ENCODE assay signal across 9 mouse cellular contexts in the genomic region with DNA sequence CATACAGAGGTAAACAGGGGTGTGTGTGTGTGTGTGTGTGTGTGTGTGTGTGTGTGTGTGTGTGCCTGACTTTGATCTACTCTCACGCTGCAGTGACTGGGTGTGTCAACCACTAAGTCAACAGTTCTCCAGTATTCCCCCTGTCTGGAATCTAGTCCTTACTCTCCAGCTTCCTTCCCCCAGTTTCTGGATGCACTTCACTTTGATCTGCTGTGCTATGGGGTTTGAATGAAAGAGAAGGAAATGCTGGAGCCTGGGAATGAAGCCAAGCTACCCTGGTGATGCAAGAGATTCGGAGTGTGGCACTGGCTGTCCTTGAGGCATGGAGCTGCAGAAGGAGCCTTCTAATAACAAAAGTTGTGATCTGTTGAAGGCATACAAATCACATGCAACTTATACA.
DNase-seq lines count a peak whose midpoint lies in the region; ATAC-seq and TF ChIP-seq lines count a peak whose summit lies in the region.
"Had no signal": no experiment of that assay in that cellular context is flagged by ENCODE, and none has a peak within 500 bp of the region (broad histone marks: within the 10 kb centered on the region; RNA-seq: fewer than 3 reads in every experiment).

No protein-coding gene starts in this region.

- no peaks in the 10 kb centered on the region for H3K4me1 ChIP-seq in forebrain, embryonic 14.5 days (ENCODE audit: control insufficient read depth, insufficient read depth, low read length)
- no peaks in the 10 kb centered on the region for H3K4me1 ChIP-seq in forebrain, embryonic 13.5 days
- H3K4me1 ChIP-seq in midbrain, postnatal 0 days (ENCODE audit: insufficient read depth, low read length): no peaks in the 10 kb centered on the region
- H3K4me1 ChIP-seq in midbrain, embryonic 16.5 days (ENCODE audit: control insufficient read depth, insufficient read depth, low read length): no peaks in the 10 kb centered on the region
- H3K4me1 ChIP-seq: heart, embryonic 15.5 days had no signal

- no peak overlapping the region for H3K4me3 ChIP-seq in forebrain, embryonic 14.5 days (ENCODE audit: low read depth, low read length)
- no peak overlapping the region for H3K4me3 ChIP-seq in forebrain, embryonic 13.5 days
- H3K4me3 ChIP-seq in midbrain, postnatal 0 days (ENCODE audit: low read depth, low read length): no peak overlapping the region
- no peak overlapping the region for H3K4me3 ChIP-seq in midbrain, embryonic 16.5 days (ENCODE audit: low read depth, low read length)
- H3K4me3 ChIP-seq: heart, embryonic 15.5 days had no signal

- H3K27me3 ChIP-seq in forebrain, embryonic 14.5 days (replicated peaks; ENCODE audit: control insufficient read depth, insufficient read depth, low read length): no peaks in the 10 kb centered on the region
- H3K27me3 ChIP-seq in forebrain, embryonic 13.5 days: no peaks in the 10 kb centered on the region
- H3K27me3 ChIP-seq in midbrain, postnatal 0 days (ENCODE audit: insufficient read depth, low read length): no peaks in the 10 kb centered on the region
- H3K27me3 ChIP-seq in midbrain, embryonic 16.5 days (ENCODE audit: control insufficient read depth, insufficient read depth, low read depth, low read length): no peaks in the 10 kb centered on the region
- H3K27me3 ChIP-seq: heart, embryonic 15.5 days had no signal

- WGBS in forebrain, embryonic 14.5 days: 66% methylated on average over 2 of the region's 2 CpGs
- 71% methylated on average over 2 of the region's 2 CpGs for WGBS in forebrain, embryonic 13.5 days
- WGBS in midbrain, postnatal 0 days: 55% methylated on average over 2 of the region's 2 CpGs
- 72% methylated on average over 2 of the region's 2 CpGs for WGBS in midbrain, embryonic 16.5 days

- H3K9me3 ChIP-seq in forebrain, embryonic 14.5 days (replicated peaks; ENCODE audit: control insufficient read depth, low read length): no peaks in the 10 kb centered on the region
- H3K9me3 ChIP-seq in forebrain, embryonic 13.5 days (replicated peaks): no peaks in the 10 kb centered on the region
- H3K9me3 ChIP-seq in midbrain, postnatal 0 days (ENCODE audit: low read length): no peaks in the 10 kb centered on the region
- H3K9me3 ChIP-seq in midbrain, embryonic 16.5 days (replicated peaks; ENCODE audit: control insufficient read depth, low read length, poor library complexity, severe bottlenecking): no peaks in the 10 kb centered on the region
- H3K9me3 ChIP-seq: heart, embryonic 15.5 days had no signal

- peak; percentile 22 for DNase-seq in forebrain, embryonic 14.5 days (ENCODE audit: low spot score)
- DNase-seq in midbrain, postnatal 0 days (ENCODE audit: low spot score): peak; percentile 35
- peak; percentile 16 to 25 for DNase-seq in left cerebral cortex, postnatal 14 days (ENCODE audit: low spot score in 2 of 2)
- peak; percentile 6 for DNase-seq in right cerebral cortex, postnatal 14 days
- DNase-seq in spleen, postnatal 10 days (ENCODE audit: low spot score in 2 of 2): no peak
- DNase-seq in urinary bladder, adult 18-20 months (ENCODE audit: low spot score in 2 of 2): no peak

- H3K27ac ChIP-seq in forebrain, embryonic 14.5 days (ENCODE audit: low read depth, low read length): no peak overlapping the region
- H3K27ac ChIP-seq in forebrain, embryonic 13.5 days: no peak overlapping the region
- H3K27ac ChIP-seq in midbrain, postnatal 0 days (ENCODE audit: low read depth, low read length): no peak overlapping the region
- H3K27ac ChIP-seq in midbrain, embryonic 16.5 days (ENCODE audit: low read length): no peak overlapping the region
- H3K27ac ChIP-seq: heart, embryonic 15.5 days had no signal

- no peak overlapping the region for H3K9ac ChIP-seq in forebrain, embryonic 14.5 days (ENCODE audit: low read length)
- H3K9ac ChIP-seq in forebrain, embryonic 13.5 days: no peak overlapping the region
- H3K9ac ChIP-seq in midbrain, postnatal 0 days (replicated peaks; ENCODE audit: low read length, poor library complexity, severe bottlenecking): no peak overlapping the region
- no peak overlapping the region for H3K9ac ChIP-seq in midbrain, embryonic 16.5 days (ENCODE audit: low read depth, low read length)
- H3K9ac ChIP-seq: heart, embryonic 15.5 days had no signal

- no peaks in the 10 kb centered on the region for H3K36me3 ChIP-seq in forebrain, embryonic 14.5 days (ENCODE audit: control insufficient read depth, insufficient read depth, low read length)
- H3K36me3 ChIP-seq in forebrain, embryonic 13.5 days (ENCODE audit: poor library complexity, severe bottlenecking): no peaks in the 10 kb centered on the region
- no peaks in the 10 kb centered on the region for H3K36me3 ChIP-seq in midbrain, postnatal 0 days (ENCODE audit: insufficient read depth, low read length)
- no peaks in the 10 kb centered on the region for H3K36me3 ChIP-seq in midbrain, embryonic 16.5 days (ENCODE audit: control insufficient read depth, insufficient read depth, low read length)
- H3K36me3 ChIP-seq: heart, embryonic 15.5 days had no signal

- TF ChIP-seq CTCF in midbrain, postnatal 0 days (IDR thresholded peaks at IDR 0.05): no peak

- H3K4me2 ChIP-seq in forebrain, embryonic 14.5 days (ENCODE audit: low read length): no peak overlapping the region
- no peak overlapping the region for H3K4me2 ChIP-seq in forebrain, embryonic 13.5 days
- H3K4me2 ChIP-seq in midbrain, postnatal 0 days (ENCODE audit: low read depth, low read length, poor library complexity, severe bottlenecking): no peak overlapping the region
- no peak overlapping the region for H3K4me2 ChIP-seq in midbrain, embryonic 16.5 days (ENCODE audit: low read length)
- H3K4me2 ChIP-seq: heart, embryonic 15.5 days had no signal

- intact Hi-C loops in left cerebral cortex, postnatal 14 days (cut with DNase I): no loop called here

- peak; percentile 15; the same call in 1 of the 2 replicates for ATAC-seq in forebrain, embryonic 14.5 days
- no peak for ATAC-seq in forebrain, embryonic 13.5 days
- ATAC-seq in midbrain, postnatal 0 days (ENCODE audit: low FRiP score): no peak
- no peak for ATAC-seq in midbrain, embryonic 16.5 days

Comparison
In these comparisons a context has a peak if more than half of its experiments do, and no peak if none do; other contexts are left out.
1. DNase-seq: peak in forebrain, embryonic 14.5 days (single experiment), midbrain, postnatal 0 days (single experiment), left cerebral cortex, postnatal 14 days (2 of 2) and right cerebral cortex, postnatal 14 days (single experiment); none in spleen, postnatal 10 days (0 of 2) and urinary bladder, adult 18-20 months (0 of 2).